In the genomic region with DNA sequence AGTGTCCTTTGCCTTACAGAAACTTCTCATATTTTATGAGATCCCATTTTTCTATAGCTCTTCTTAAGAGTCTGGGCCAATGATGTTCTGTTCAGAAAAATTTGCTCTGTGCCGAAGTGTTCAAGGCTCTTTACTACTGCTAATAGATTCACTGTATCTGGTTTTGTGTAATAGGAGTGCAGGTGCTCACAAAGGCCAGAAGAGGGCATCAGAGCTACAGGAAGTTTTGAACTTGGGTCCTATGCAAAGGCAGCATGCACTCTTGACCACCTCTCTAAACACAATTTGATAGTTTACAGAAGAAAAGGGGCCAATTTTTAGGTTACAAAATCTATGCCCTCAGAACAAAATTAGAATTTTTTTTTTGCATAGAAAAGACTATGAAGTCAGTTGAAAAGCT, we compare ENCODE assay signal across 8 mouse cellular contexts.
DNase-seq lines count a peak whose midpoint lies in the region; ATAC-seq lines count a peak whose summit lies in the region.

No protein-coding gene starts in this region.

- no peaks in the 10 kb centered on the region for H3K9me3 ChIP-seq in forebrain, embryonic 13.5 days (replicated peaks)
- H3K9me3 ChIP-seq in forebrain, embryonic 10.5 days: no peaks in the 10 kb centered on the region
- no peaks in the 10 kb centered on the region for H3K9me3 ChIP-seq in midbrain, embryonic 11.5 days (ENCODE audit: control insufficient read depth, low read length)
- no peaks in the 10 kb centered on the region for H3K9me3 ChIP-seq in midbrain, embryonic 16.5 days (replicated peaks; ENCODE audit: control insufficient read depth, low read length, poor library complexity, severe bottlenecking)

- H3K4me3 ChIP-seq in forebrain, embryonic 13.5 days: no peak overlapping the region
- H3K4me3 ChIP-seq in forebrain, embryonic 10.5 days: no peak overlapping the region
- H3K4me3 ChIP-seq in midbrain, embryonic 11.5 days (ENCODE audit: low read depth, low read length): no peak overlapping the region
- no peak overlapping the region for H3K4me3 ChIP-seq in midbrain, embryonic 16.5 days (ENCODE audit: low read depth, low read length)

- no peak for DNase-seq in forebrain, embryonic 10.5 days (ENCODE audit: extremely low spot score, low spot score)
- DNase-seq in midbrain, embryonic 11.5 days (ENCODE audit: low spot score, missing footprints): no peak
- DNase-seq in embryo, embryonic 10 days (ENCODE audit: low spot score): peak; percentile 75
- peak; percentile 57 for DNase-seq in retina, embryonic 14.5 days (ENCODE audit: low spot score)
- no peak for DNase-seq in layer of hippocampus, postnatal 36 days
- DNase-seq in right cerebral cortex, postnatal 36 days (ENCODE audit: low spot score in 2 of 2): no peak

- ATAC-seq in forebrain, embryonic 13.5 days: 0 out of 2 replicates have a peak, but pooled peaks have one; percentile 51
- ATAC-seq in midbrain, embryonic 11.5 days (ENCODE audit: low FRiP score): 0 out of 2 replicates have a peak, but pooled peaks have one; percentile 55
- ATAC-seq in midbrain, embryonic 16.5 days: no peak

- no peak overlapping the region for H3K4me2 ChIP-seq in forebrain, embryonic 13.5 days
- no peak overlapping the region for H3K4me2 ChIP-seq in midbrain, embryonic 11.5 days
- H3K4me2 ChIP-seq in midbrain, embryonic 16.5 days (ENCODE audit: low read length): no peak overlapping the region

- 58% methylated on average over 1 of the region's 1 CpGs for WGBS in forebrain, embryonic 13.5 days
- WGBS in forebrain, embryonic 10.5 days: 68% methylated on average over 1 of the region's 1 CpGs
- WGBS in midbrain, embryonic 11.5 days: 50% methylated on average over 1 of the region's 1 CpGs
- WGBS in midbrain, embryonic 16.5 days: 55% methylated on average over 1 of the region's 1 CpGs

- no peak overlapping the region for H3K9ac ChIP-seq in forebrain, embryonic 13.5 days
- no peak overlapping the region for H3K9ac ChIP-seq in midbrain, embryonic 11.5 days (ENCODE audit: low read length)
- H3K9ac ChIP-seq in midbrain, embryonic 16.5 days (ENCODE audit: low read depth, low read length): no peak overlapping the region

- peaks cover 4% of the 10 kb centered on the region for H3K4me1 ChIP-seq in forebrain, embryonic 13.5 days
- H3K4me1 ChIP-seq in forebrain, embryonic 10.5 days: peaks cover 6% of the 10 kb centered on the region
- no peaks in the 10 kb centered on the region for H3K4me1 ChIP-seq in midbrain, embryonic 11.5 days (ENCODE audit: control insufficient read depth, insufficient read depth, low read length)
- H3K4me1 ChIP-seq in midbrain, embryonic 16.5 days (ENCODE audit: control insufficient read depth, insufficient read depth, low read length): no peaks in the 10 kb centered on the region

- no peaks in the 10 kb centered on the region for H3K27me3 ChIP-seq in forebrain, embryonic 13.5 days
- no peaks in the 10 kb centered on the region for H3K27me3 ChIP-seq in forebrain, embryonic 10.5 days (ENCODE audit: poor library complexity, severe bottlenecking)
- H3K27me3 ChIP-seq in midbrain, embryonic 11.5 days (ENCODE audit: control insufficient read depth, insufficient read depth, low read length): no peaks in the 10 kb centered on the region
- no peaks in the 10 kb centered on the region for H3K27me3 ChIP-seq in midbrain, embryonic 16.5 days (ENCODE audit: control insufficient read depth, insufficient read depth, low read depth, low read length)

- no peak overlapping the region for H3K27ac ChIP-seq in forebrain, embryonic 13.5 days
- H3K27ac ChIP-seq in forebrain, embryonic 10.5 days: no peak overlapping the region
- no peak overlapping the region for H3K27ac ChIP-seq in midbrain, embryonic 11.5 days (ENCODE audit: low read depth, low read length)
- no peak overlapping the region for H3K27ac ChIP-seq in midbrain, embryonic 16.5 days (ENCODE audit: low read length)

- H3K36me3 ChIP-seq in forebrain, embryonic 13.5 days (ENCODE audit: poor library complexity, severe bottlenecking): no peaks in the 10 kb centered on the region
- H3K36me3 ChIP-seq in forebrain, embryonic 10.5 days (replicated peaks): no peaks in the 10 kb centered on the region
- H3K36me3 ChIP-seq in midbrain, embryonic 11.5 days (ENCODE audit: control insufficient read depth, insufficient read depth, low read length): no peaks in the 10 kb centered on the region
- no peaks in the 10 kb centered on the region for H3K36me3 ChIP-seq in midbrain, embryonic 16.5 days (ENCODE audit: control insufficient read depth, insufficient read depth, low read length)

Comparison
In these comparisons a context has a peak if more than half of its experiments do, and no peak if none do; other contexts are left out.
1. DNase-seq: peak in embryo, embryonic 10 days (single experiment) and retina, embryonic 14.5 days (single experiment); none in forebrain, embryonic 10.5 days (single experiment), midbrain, embryonic 11.5 days (single experiment), layer of hippocampus, postnatal 36 days (0 of 2) and right cerebral cortex, postnatal 36 days (0 of 2).